ENCODE assay signal across 20 mouse cellular contexts in the genomic region with DNA sequence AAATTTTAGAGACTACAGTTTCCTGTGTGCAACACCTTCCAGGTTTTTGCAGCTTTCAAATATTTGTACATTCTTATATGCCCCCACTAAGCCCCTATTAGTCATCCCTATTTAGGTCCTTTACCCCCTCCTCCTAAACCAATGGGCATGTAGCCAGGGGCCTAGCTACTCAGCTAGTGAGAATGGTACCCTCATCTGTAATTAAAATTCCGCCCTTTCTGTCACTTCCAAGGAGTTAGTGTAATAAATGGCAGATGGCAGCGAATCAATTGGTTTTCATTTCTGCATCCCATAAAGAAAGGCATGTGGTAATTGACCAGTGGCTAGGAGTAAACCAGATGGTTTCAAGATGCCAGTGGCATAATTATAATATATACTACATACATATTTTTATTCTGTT. TPM values are rescaled to one million over a fixed set of nuclear protein-coding genes. Genes with fewer than 3 reads are reported as not detected.
DNase-seq lines count a peak whose midpoint lies in the region; ATAC-seq and TF ChIP-seq lines count a peak whose summit lies in the region.
"Had no signal": no experiment of that assay in that cellular context is flagged by ENCODE, and none has a peak within 500 bp of the region (broad histone marks: within the 10 kb centered on the region; RNA-seq: fewer than 3 reads in every experiment).

No protein-coding gene starts in this region.

- no peaks in the 10 kb centered on the region for H3K9me3 ChIP-seq in forebrain, embryonic 11.5 days (ENCODE audit: control insufficient read depth, low read length)
- H3K9me3 ChIP-seq in forebrain, embryonic 10.5 days: no peaks in the 10 kb centered on the region
- H3K9me3 ChIP-seq in hindbrain, embryonic 14.5 days (ENCODE audit: control insufficient read depth, low read length): no peaks in the 10 kb centered on the region
- no peaks in the 10 kb centered on the region for H3K9me3 ChIP-seq in hindbrain, embryonic 10.5 days
- H3K9me3 ChIP-seq in forebrain, embryonic 13.5 days (replicated peaks): no peaks in the 10 kb centered on the region
- no peaks in the 10 kb centered on the region for H3K9me3 ChIP-seq in limb, embryonic 14.5 days (ENCODE audit: control insufficient read depth, low read length)
- H3K9me3 ChIP-seq: embryonic facial prominence, embryonic 13.5 days had no signal

- TF ChIP-seq POLR2A in limb, embryonic 14.5 days (IDR thresholded peaks at IDR 0.05; ENCODE audit: borderline replicate concordance, extremely low read depth, insufficient read depth, insufficient read length): no peak

- no peaks in the 10 kb centered on the region for H3K4me1 ChIP-seq in forebrain, embryonic 11.5 days (replicated peaks; ENCODE audit: control insufficient read depth, insufficient read depth, low read length)
- peaks cover 17% of the 10 kb centered on the region for H3K4me1 ChIP-seq in forebrain, embryonic 10.5 days
- no peaks in the 10 kb centered on the region for H3K4me1 ChIP-seq in hindbrain, embryonic 14.5 days (replicated peaks; ENCODE audit: control insufficient read depth, insufficient read depth, low read length)
- H3K4me1 ChIP-seq in hindbrain, embryonic 10.5 days (replicated peaks): peaks cover 14% of the 10 kb centered on the region
- H3K4me1 ChIP-seq in forebrain, embryonic 13.5 days: peaks cover 27% of the 10 kb centered on the region
- peaks cover 7% of the 10 kb centered on the region; the same call in 1 of the 2 replicates for H3K4me1 ChIP-seq in limb, embryonic 14.5 days (ENCODE audit: control insufficient read depth, insufficient read depth, low read length)

- H3K9ac ChIP-seq in forebrain, embryonic 11.5 days (ENCODE audit: low read length): no peak overlapping the region
- H3K9ac ChIP-seq in hindbrain, embryonic 14.5 days: no peak overlapping the region
- no peak overlapping the region for H3K9ac ChIP-seq in forebrain, embryonic 13.5 days
- no peak overlapping the region for H3K9ac ChIP-seq in limb, embryonic 14.5 days (ENCODE audit: low read depth, low read length, severe bottlenecking)
- H3K9ac ChIP-seq: embryonic facial prominence, embryonic 13.5 days; liver, embryonic 14.5 days had no signal

- DNase-seq in forebrain, embryonic 11.5 days (ENCODE audit: low spot score): no peak
- no peak for DNase-seq in forebrain, embryonic 10.5 days (ENCODE audit: extremely low spot score, low spot score)
- DNase-seq in hindbrain, embryonic 14.5 days (ENCODE audit: low spot score): peak; percentile 38
- DNase-seq in hindbrain, embryonic 10.5 days (ENCODE audit: low spot score): no peak
- peak; percentile 45 for DNase-seq in limb, embryonic 14.5 days (ENCODE audit: low spot score)
- DNase-seq in kidney, adult 18-20 months: no peak
- DNase-seq in kidney, adult 8-10 months: no peak
- DNase-seq: adrenal gland, postnatal 36 days; cerebellum, postnatal 25 days; gastrocnemius, postnatal 36 days; heart, postnatal 10 days; kidney, postnatal 14 days; layer of hippocampus, adult 9-11 months; lung, postnatal 10 days had no signal

- no peak overlapping the region for H3K4me3 ChIP-seq in forebrain, embryonic 11.5 days (ENCODE audit: low read depth, low read length)
- no peak overlapping the region for H3K4me3 ChIP-seq in forebrain, embryonic 10.5 days
- no peak overlapping the region for H3K4me3 ChIP-seq in hindbrain, embryonic 14.5 days (replicated peaks; ENCODE audit: low read length)
- H3K4me3 ChIP-seq in hindbrain, embryonic 10.5 days: no peak overlapping the region
- H3K4me3 ChIP-seq in forebrain, embryonic 13.5 days: no peak overlapping the region
- no peak overlapping the region for H3K4me3 ChIP-seq in limb, embryonic 14.5 days (replicated peaks; ENCODE audit: low read length)
- H3K4me3 ChIP-seq: embryonic facial prominence, embryonic 13.5 days had no signal

- ATAC-seq in forebrain, embryonic 11.5 days (replicated peaks; ENCODE audit: low FRiP score): peak; percentile 63
- ATAC-seq in hindbrain, embryonic 14.5 days (ENCODE audit: low FRiP score): 0 out of 2 replicates have a peak, but pooled peaks have one; percentile 27
- peak; percentile 83 for ATAC-seq in forebrain, embryonic 13.5 days
- peak; percentile 42; the same call in 1 of the 2 replicates for ATAC-seq in limb, embryonic 14.5 days (ENCODE audit: low FRiP score, low read depth)
- ATAC-seq: intestine, embryonic 16.5 days; Patski had no signal

- peak overlapping the region; percentile 21; the same call in 1 of the 2 replicates for H3K27ac ChIP-seq in forebrain, embryonic 11.5 days (ENCODE audit: low read depth, low read length)
- H3K27ac ChIP-seq in forebrain, embryonic 10.5 days: no peak overlapping the region
- no peak overlapping the region for H3K27ac ChIP-seq in hindbrain, embryonic 14.5 days
- H3K27ac ChIP-seq in hindbrain, embryonic 10.5 days: no peak overlapping the region
- peak overlapping the region; percentile 75 for H3K27ac ChIP-seq in forebrain, embryonic 13.5 days
- no peak overlapping the region; the same call in 1 of the 2 replicates for H3K27ac ChIP-seq in limb, embryonic 14.5 days (replicated peaks; ENCODE audit: low read depth, low read length)
- H3K27ac ChIP-seq: embryonic facial prominence, embryonic 13.5 days; liver, embryonic 14.5 days had no signal

- no peaks in the 10 kb centered on the region for H3K27me3 ChIP-seq in forebrain, embryonic 11.5 days (ENCODE audit: control insufficient read depth, insufficient read depth, low read length)
- H3K27me3 ChIP-seq in forebrain, embryonic 10.5 days (ENCODE audit: poor library complexity, severe bottlenecking): no peaks in the 10 kb centered on the region
- no peaks in the 10 kb centered on the region for H3K27me3 ChIP-seq in hindbrain, embryonic 14.5 days (ENCODE audit: control insufficient read depth, insufficient read depth, low read length)
- H3K27me3 ChIP-seq in hindbrain, embryonic 10.5 days (ENCODE audit: insufficient read depth, poor library complexity, severe bottlenecking): no peaks in the 10 kb centered on the region
- H3K27me3 ChIP-seq in forebrain, embryonic 13.5 days: no peaks in the 10 kb centered on the region
- H3K27me3 ChIP-seq in limb, embryonic 14.5 days (ENCODE audit: control insufficient read depth, insufficient read depth, low read length): no peaks in the 10 kb centered on the region
- H3K27me3 ChIP-seq: embryonic facial prominence, embryonic 13.5 days; Patski had no signal

- no peak overlapping the region for H3K4me2 ChIP-seq in forebrain, embryonic 11.5 days (ENCODE audit: low read depth, low read length, severe bottlenecking)
- no peak overlapping the region for H3K4me2 ChIP-seq in hindbrain, embryonic 14.5 days (replicated peaks)
- no peak overlapping the region for H3K4me2 ChIP-seq in forebrain, embryonic 13.5 days
- H3K4me2 ChIP-seq in limb, embryonic 14.5 days (replicated peaks; ENCODE audit: low read depth, low read length, severe bottlenecking): no peak overlapping the region
- H3K4me2 ChIP-seq: embryonic facial prominence, embryonic 13.5 days had no signal

- no peaks in the 10 kb centered on the region for H3K36me3 ChIP-seq in forebrain, embryonic 11.5 days (ENCODE audit: control insufficient read depth, insufficient read depth, low read length)
- H3K36me3 ChIP-seq in forebrain, embryonic 10.5 days (replicated peaks): peaks cover 3% of the 10 kb centered on the region; the same call in 1 of the 2 replicates
- no peaks in the 10 kb centered on the region for H3K36me3 ChIP-seq in hindbrain, embryonic 14.5 days (replicated peaks; ENCODE audit: control insufficient read depth, insufficient read depth)
- peaks cover 5% of the 10 kb centered on the region; the same call in 1 of the 2 replicates for H3K36me3 ChIP-seq in hindbrain, embryonic 10.5 days
- peaks cover 5% of the 10 kb centered on the region for H3K36me3 ChIP-seq in forebrain, embryonic 13.5 days (ENCODE audit: poor library complexity, severe bottlenecking)
- H3K36me3 ChIP-seq in limb, embryonic 14.5 days (ENCODE audit: control insufficient read depth, insufficient read depth, low read length): 0 out of 2 replicates have a peak, but pooled peaks cover 5% of the 10 kb centered on the region

- WGBS in forebrain, embryonic 11.5 days: 61% methylated on average over 2 of the region's 2 CpGs
- 78% methylated on average over 2 of the region's 2 CpGs for WGBS in forebrain, embryonic 10.5 days
- 31% methylated on average over 2 of the region's 2 CpGs for WGBS in hindbrain, embryonic 14.5 days
- WGBS in hindbrain, embryonic 10.5 days: 74% methylated on average over 2 of the region's 2 CpGs
- 14% methylated on average over 2 of the region's 2 CpGs for WGBS in forebrain, embryonic 13.5 days
- WGBS in limb, embryonic 14.5 days: 14% methylated on average over 2 of the region's 2 CpGs

RNA-seq across cellular contexts. Expression of a gene that starts 23.6 kb away (rescaled TPM):
- 4.2 and 4.3 TPM in 2 replicates for polyA plus RNA-seq in forebrain, embryonic 11.5 days (2014; fragmentation: Nextera tagmentation; extraction: Ambion mirVana)
- 1.3 and 1.6 TPM in 2 replicates for polyA plus RNA-seq in forebrain, embryonic 10.5 days (2016; fragmentation: Nextera tagmentation; extraction: Ambion mirVana)
- 3.5 and 3.9 TPM in 2 replicates for polyA plus RNA-seq in hindbrain, embryonic 14.5 days (2014; fragmentation: Nextera tagmentation; extraction: Ambion mirVana)
- 2.1 and 4.5 TPM in 2 replicates for polyA plus RNA-seq in hindbrain, embryonic 10.5 days (2016; fragmentation: Nextera tagmentation; extraction: Ambion mirVana)
- polyA plus RNA-seq in forebrain, embryonic 13.5 days (2015; fragmentation: Nextera tagmentation; extraction: Ambion mirVana): 5.5 TPM in 2 replicates
- polyA plus RNA-seq in limb, embryonic 14.5 days (2012; rRNA removed): 0.77 and 0.78 TPM in 2 replicates
- polyA plus RNA-seq in limb, embryonic 14.5 days (2014; fragmentation: Nextera tagmentation; extraction: Ambion mirVana): 0.59 and 0.88 TPM in 2 replicates

RNA-seq across cellular contexts. Expression of a gene that starts 24.5 kb away (rescaled TPM):
- polyA plus RNA-seq in forebrain, embryonic 11.5 days (2014; fragmentation: Nextera tagmentation; extraction: Ambion mirVana): 64.8 and 73.5 TPM in 2 replicates
- polyA plus RNA-seq in forebrain, embryonic 10.5 days (2016; fragmentation: Nextera tagmentation; extraction: Ambion mirVana): 55.3 and 57.7 TPM in 2 replicates
- 57.1 and 59.9 TPM in 2 replicates for polyA plus RNA-seq in hindbrain, embryonic 14.5 days (2014; fragmentation: Nextera tagmentation; extraction: Ambion mirVana)
- polyA plus RNA-seq in hindbrain, embryonic 10.5 days (2016; fragmentation: Nextera tagmentation; extraction: Ambion mirVana): 44.7 and 54.0 TPM in 2 replicates
- polyA plus RNA-seq in forebrain, embryonic 13.5 days (2015; fragmentation: Nextera tagmentation; extraction: Ambion mirVana): 55.3 and 55.4 TPM in 2 replicates
- 23.4 and 27.1 TPM in 2 replicates for polyA plus RNA-seq in limb, embryonic 14.5 days (2012; rRNA removed)
- 54.7 and 56.8 TPM in 2 replicates for polyA plus RNA-seq in limb, embryonic 14.5 days (2014; fragmentation: Nextera tagmentation; extraction: Ambion mirVana)

RNA-seq across cellular contexts. Expression of a gene that starts 31.7 kb away (rescaled TPM):
- 0.24 and 0.40 TPM in 2 replicates for polyA plus RNA-seq in forebrain, embryonic 11.5 days (2014; fragmentation: Nextera tagmentation; extraction: Ambion mirVana)
- polyA plus RNA-seq in forebrain, embryonic 10.5 days (2016; fragmentation: Nextera tagmentation; extraction: Ambion mirVana): 0.33 and 0.42 TPM in 2 replicates
- not detected in 2 replicates for polyA plus RNA-seq in hindbrain, embryonic 14.5 days (2014; fragmentation: Nextera tagmentation; extraction: Ambion mirVana)
- polyA plus RNA-seq in hindbrain, embryonic 10.5 days (2016; fragmentation: Nextera tagmentation; extraction: Ambion mirVana): 0.24 and 0.58 TPM in 2 replicates
- polyA plus RNA-seq in forebrain, embryonic 13.5 days (2015; fragmentation: Nextera tagmentation; extraction: Ambion mirVana): 0.16 TPM in 1 of 2 replicates, not detected in the other
- polyA plus RNA-seq in limb, embryonic 14.5 days (2012; rRNA removed): 0.15 and 0.20 TPM in 2 replicates
- not detected in 2 replicates for polyA plus RNA-seq in limb, embryonic 14.5 days (2014; fragmentation: Nextera tagmentation; extraction: Ambion mirVana)
- polyA plus RNA-seq: neural tube, embryonic 11.5 days had no signal

Comparison
In these comparisons a context has a peak if more than half of its experiments do, and no peak if none do; other contexts are left out.
1. DNase-seq: peak in hindbrain, embryonic 14.5 days (single experiment) and limb, embryonic 14.5 days (single experiment); none in forebrain, embryonic 11.5 days (single experiment), forebrain, embryonic 10.5 days (single experiment), hindbrain, embryonic 10.5 days (single experiment), kidney, adult 18-20 months (single experiment) and kidney, adult 8-10 months (0 of 2).
2. H3K27ac ChIP-seq: peak in forebrain, embryonic 11.5 days (single experiment) and forebrain, embryonic 13.5 days (single experiment); none in forebrain, embryonic 10.5 days (single experiment), hindbrain, embryonic 14.5 days (single experiment), hindbrain, embryonic 10.5 days (single experiment) and limb, embryonic 14.5 days (single experiment).
3. ATAC-seq: peak in every context shown above with its lines; median percentile 83 in forebrain, embryonic 13.5 days; 63 in forebrain, embryonic 11.5 days; 42 in limb, embryonic 14.5 days; 27 in hindbrain, embryonic 14.5 days.